Mouse (Mus musculus): ENCODE measurements around the gene Zbtb45. TPM values are rescaled to one million over a fixed set of nuclear protein-coding genes. Genes with fewer than 3 reads are reported as not detected.

The Zbtb45 gene
- polyA plus RNA-seq, 1 experiment from 2014 or later: 17.4 TPM

DNA sequence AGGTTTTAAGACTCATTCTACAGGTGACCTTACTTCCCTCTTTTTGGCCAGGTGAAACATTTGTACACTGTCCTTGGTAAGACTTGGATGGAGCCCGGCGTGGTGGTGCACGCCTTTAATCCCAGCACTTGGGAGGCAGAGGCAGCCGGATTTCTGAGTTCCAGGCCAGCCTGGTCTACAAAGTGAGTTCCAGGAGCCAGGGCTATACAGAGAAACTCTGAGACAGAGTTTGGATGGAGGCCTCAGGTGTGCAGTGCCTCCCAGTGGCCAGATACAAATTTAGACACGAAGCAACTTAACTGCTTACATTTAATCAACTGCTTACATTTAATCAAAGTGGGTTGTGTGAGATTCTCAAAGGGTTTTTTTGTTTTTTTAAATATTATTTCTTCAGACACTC lies 21.2 kb upstream of the Zbtb45 start:
- no peaks in the 10 kb centered on the region for H3K27me3 ChIP-seq (ENCODE audit: insufficient read depth, low read length)
- DNase-seq (ENCODE audit: low spot score): peak; percentile 58
- H3K9me3 ChIP-seq (replicated peaks; ENCODE audit: low read length): no peaks in the 10 kb centered on the region
- peaks cover 69% of the 10 kb centered on the region for H3K36me3 ChIP-seq (ENCODE audit: insufficient read depth, low read length)
- no peak overlapping the region for H3K9ac ChIP-seq (ENCODE audit: low read depth, low read length)
- TF ChIP-seq CTCF (IDR thresholded peaks at IDR 0.05; ENCODE audit: low read depth): peak; percentile 58; the same call in 1 of the 2 replicates
- WGBS: 77% methylated on average over 5 of the region's 5 CpGs
- H3K27ac ChIP-seq: no peak overlapping the region
- H3K4me2 ChIP-seq (ENCODE audit: low read length): no peak overlapping the region
- no peak for ATAC-seq (replicated peaks; ENCODE audit: low FRiP score, low read depth)
- peaks cover 13% of the 10 kb centered on the region for H3K4me1 ChIP-seq (replicated peaks; ENCODE audit: insufficient read depth, low read length)
- no peak overlapping the region for H3K4me3 ChIP-seq (replicated peaks; ENCODE audit: low read depth, low read length)

DNA sequence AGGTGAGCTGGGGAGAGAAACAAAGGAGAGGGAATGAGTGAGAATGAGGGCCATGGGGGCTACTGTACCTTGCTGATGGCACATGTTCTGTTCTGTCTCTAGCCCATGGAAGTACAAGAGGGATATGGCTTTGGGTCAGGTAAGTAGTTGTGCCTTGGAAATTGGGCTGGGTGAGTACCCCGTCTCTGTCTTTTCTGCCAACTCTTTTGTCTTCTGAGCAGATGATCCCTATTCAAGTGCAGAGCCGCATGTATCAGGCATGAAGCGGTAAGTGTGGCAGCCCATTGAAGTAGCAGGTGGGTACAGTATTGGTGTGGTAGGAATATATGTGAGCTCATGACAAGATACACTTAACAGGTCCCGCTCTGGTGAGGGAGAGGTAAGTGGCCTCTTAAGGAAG lies 19.2 kb upstream of the Zbtb45 start:
- H3K4me2 ChIP-seq (ENCODE audit: low read length): no peak overlapping the region
- DNase-seq (ENCODE audit: low spot score) (no peak), ATAC-seq (replicated peaks; ENCODE audit: low FRiP score, low read depth) (no peak)
- no peak overlapping the region for H3K9ac ChIP-seq (ENCODE audit: low read depth, low read length)
- H3K4me1 ChIP-seq (replicated peaks; ENCODE audit: insufficient read depth, low read length): peaks cover 17% of the 10 kb centered on the region
- 93% methylated on average over 4 of the region's 4 CpGs for WGBS
- peaks cover 60% of the 10 kb centered on the region for H3K36me3 ChIP-seq (ENCODE audit: insufficient read depth, low read length)
- H3K9me3 ChIP-seq (replicated peaks; ENCODE audit: low read length): no peaks in the 10 kb centered on the region
- H3K27ac ChIP-seq: no peak overlapping the region
- H3K4me3 ChIP-seq (replicated peaks; ENCODE audit: low read depth, low read length): no peak overlapping the region
- no peaks in the 10 kb centered on the region for H3K27me3 ChIP-seq (ENCODE audit: insufficient read depth, low read length)
- TF ChIP-seq CTCF (IDR thresholded peaks at IDR 0.05; ENCODE audit: low read depth): no peak

DNA sequence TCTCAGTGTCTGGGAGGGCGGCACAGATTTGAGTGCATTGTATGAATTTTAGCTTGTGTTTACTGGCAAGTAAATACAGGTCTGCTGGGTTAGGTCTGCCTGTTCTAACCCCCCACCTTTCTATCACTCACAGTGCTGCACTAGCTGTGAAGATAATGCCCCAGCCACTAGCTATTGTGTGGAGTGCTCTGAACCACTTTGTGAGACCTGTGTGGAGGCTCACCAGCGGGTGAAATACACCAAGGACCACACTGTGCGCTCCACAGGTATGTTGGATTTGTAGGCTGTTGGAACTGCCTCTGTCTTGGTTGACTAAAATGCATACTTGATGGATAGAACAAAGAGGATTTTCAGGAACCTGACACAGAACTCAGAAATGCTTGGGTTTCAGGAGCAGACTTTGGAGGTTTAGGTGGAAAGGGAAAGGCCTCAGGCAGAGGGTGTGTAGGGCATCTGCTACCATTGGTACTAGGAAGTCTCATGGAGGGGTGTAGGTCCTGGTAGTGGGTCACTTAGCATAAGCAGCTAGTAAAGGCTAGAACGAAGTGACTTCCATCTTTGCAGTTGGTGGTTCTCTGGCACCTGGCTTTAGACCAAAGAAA lies 15.8 kb upstream of the Zbtb45 start:
- Histone ChIP-seq H3K27ac (peak overlapping the region; percentile 99; the same call in 1 of the 2 replicates), H3K36me3 (ENCODE audit: insufficient read depth, low read length) (peaks cover 41% of the 10 kb centered on the region), H3K9ac (ENCODE audit: low read depth, low read length) (peak overlapping the region; percentile 94), H3K27me3 (ENCODE audit: insufficient read depth, low read length) (no peaks in the 10 kb centered on the region), H3K4me1 (replicated peaks; ENCODE audit: insufficient read depth, low read length) (peaks cover 12% of the 10 kb centered on the region; the same call in 1 of the 2 replicates), H3K9me3 (replicated peaks; ENCODE audit: low read length) (no peaks in the 10 kb centered on the region), H3K4me2 (ENCODE audit: low read length) (peak overlapping the region; percentile 90), H3K4me3 (replicated peaks; ENCODE audit: low read depth, low read length) (peak overlapping the region; percentile 91)
- ATAC-seq (replicated peaks; ENCODE audit: low FRiP score, low read depth): no peak
- no peak for TF ChIP-seq CTCF (IDR thresholded peaks at IDR 0.05; ENCODE audit: low read depth)
- WGBS: 26% methylated on average over 4 of the region's 4 CpGs
- no peak for DNase-seq (ENCODE audit: low spot score)

DNA sequence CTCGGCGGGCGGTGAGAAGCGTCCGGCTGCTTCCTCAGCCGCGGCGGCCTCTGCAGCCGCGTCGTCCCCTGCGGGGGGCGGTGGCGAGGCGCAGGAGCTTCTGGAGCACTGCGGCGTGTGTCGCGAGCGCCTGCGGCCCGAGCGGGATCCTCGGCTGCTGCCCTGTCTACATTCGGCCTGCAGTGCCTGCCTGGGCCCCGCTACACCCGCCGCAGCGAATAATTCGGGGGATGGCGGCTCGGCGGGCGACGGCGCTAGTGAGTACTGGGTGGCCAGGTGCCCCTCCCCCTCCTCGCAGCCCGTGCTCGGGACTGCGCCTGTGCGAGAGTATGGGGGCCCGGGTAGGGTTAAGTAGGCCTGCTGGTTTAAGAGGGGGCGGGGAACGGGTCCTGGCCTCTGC lies 15.0 kb upstream of the Zbtb45 start:
- Histone ChIP-seq H3K9me3 (replicated peaks; ENCODE audit: low read length) (no peaks in the 10 kb centered on the region), H3K36me3 (ENCODE audit: insufficient read depth, low read length) (peaks cover 32% of the 10 kb centered on the region), H3K4me1 (replicated peaks; ENCODE audit: insufficient read depth, low read length) (peaks cover 12% of the 10 kb centered on the region; the same call in 1 of the 2 replicates), H3K4me3 (replicated peaks; ENCODE audit: low read depth, low read length) (peak overlapping the region; percentile 91), H3K4me2 (ENCODE audit: low read length) (peak overlapping the region; percentile 90), H3K27ac (peak overlapping the region; percentile 99), H3K27me3 (ENCODE audit: insufficient read depth, low read length) (no peaks in the 10 kb centered on the region), H3K9ac (ENCODE audit: low read depth, low read length) (peak overlapping the region; percentile 94)
- DNase-seq (ENCODE audit: low spot score): peak; percentile 82
- WGBS: 1% methylated on average over 30 of the region's 44 CpGs
- TF ChIP-seq CTCF (IDR thresholded peaks at IDR 0.05; ENCODE audit: low read depth): no peak
- peak; percentile 45 for ATAC-seq (replicated peaks; ENCODE audit: low FRiP score, low read depth)

DNA sequence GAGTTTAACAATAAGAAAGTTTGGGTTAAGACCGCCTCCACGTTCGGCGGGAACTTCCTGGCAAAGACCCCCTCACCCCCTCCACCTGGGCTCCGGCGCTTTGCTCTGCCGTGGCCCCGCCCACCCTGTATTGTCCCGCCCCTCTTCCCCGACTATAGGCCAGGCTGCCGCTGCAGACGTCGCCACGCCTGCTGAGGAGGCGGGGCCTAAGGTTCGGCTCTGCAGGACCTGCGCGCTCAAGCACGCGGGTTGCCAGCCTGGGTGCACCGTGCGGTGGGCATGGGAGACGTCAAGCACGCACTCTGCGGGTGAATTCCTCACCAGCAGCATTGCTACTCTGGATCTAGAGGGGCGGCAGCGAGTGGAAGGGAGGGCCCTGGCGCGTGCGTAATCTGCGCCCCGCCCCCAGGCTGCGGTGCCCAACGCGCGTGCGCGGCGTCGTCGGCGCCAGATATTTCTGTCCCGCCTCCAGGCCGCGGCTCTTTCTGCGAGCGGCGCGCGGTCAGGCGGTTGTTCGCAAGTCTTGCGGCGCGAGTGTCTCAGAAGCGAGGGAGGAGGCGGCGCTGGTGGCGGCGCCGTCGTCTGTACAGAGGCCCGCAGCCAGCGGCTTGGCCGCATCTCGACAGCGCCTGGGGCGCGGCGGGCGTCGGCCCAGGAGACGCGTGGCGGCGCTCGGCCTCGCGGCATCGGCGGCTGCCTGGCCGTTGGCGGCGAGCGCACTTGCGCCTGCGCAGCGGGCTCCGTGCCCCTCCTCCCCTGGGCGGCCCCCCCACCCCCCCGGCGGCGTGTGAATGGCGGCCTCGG lies 14.3 kb upstream of the Zbtb45 start:
- Histone ChIP-seq H3K4me3 (replicated peaks; ENCODE audit: low read depth, low read length) (peak overlapping the region; percentile 91), H3K27me3 (ENCODE audit: insufficient read depth, low read length) (no peaks in the 10 kb centered on the region)

DNA sequence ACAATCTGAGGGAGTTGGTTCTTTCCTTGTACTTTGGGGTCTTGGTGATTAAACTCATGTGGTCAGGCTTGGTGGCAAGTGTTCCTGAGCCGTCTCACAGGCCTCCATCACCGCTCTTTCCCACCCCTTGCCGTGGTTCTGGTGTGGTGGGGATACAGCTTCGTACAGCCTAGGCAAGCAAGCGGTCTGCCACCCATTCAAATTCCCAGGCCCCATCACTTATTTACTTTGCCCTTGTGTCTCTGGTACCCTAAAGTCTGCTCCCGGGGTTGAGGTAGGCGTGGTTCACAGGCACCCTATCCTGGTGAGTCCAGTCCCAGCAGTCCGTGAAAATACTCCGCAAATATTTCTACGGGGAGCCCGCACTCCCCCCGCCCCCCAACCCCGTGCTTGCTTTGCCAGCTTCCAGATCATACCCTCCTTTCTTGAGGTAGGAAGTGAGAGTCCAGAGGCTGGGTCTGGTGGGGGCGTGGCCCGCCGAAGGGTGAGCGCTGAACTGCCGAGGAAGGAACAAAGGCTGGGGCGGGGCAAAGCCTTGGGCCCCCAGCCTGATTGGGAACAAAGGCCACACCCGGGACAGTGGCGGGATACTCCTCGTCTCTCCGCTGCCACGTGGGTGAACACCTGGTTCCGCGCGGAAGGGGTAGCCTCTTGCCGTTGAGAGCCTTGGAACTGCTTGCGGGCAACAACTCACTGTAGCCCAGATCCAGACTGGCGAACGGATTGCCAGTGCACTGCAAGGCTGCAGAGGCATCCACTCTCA lies 13.1 kb upstream of the Zbtb45 start:
- H3K27me3 ChIP-seq (ENCODE audit: insufficient read depth, low read length): no peaks in the 10 kb centered on the region
- H3K27ac ChIP-seq: peak overlapping the region; percentile 99
- no peak for TF ChIP-seq CTCF (IDR thresholded peaks at IDR 0.05; ENCODE audit: low read depth)
- peak overlapping the region; percentile 91 for H3K4me3 ChIP-seq (replicated peaks; ENCODE audit: low read depth, low read length)
- no peaks in the 10 kb centered on the region for H3K9me3 ChIP-seq (replicated peaks; ENCODE audit: low read length)
- DNase-seq (ENCODE audit: low spot score) (peak; percentile 91), ATAC-seq (replicated peaks; ENCODE audit: low FRiP score, low read depth) (peak; percentile 65)
- peak overlapping the region; percentile 90 for H3K4me2 ChIP-seq (ENCODE audit: low read length)
- H3K36me3 ChIP-seq (ENCODE audit: insufficient read depth, low read length): peaks cover 14% of the 10 kb centered on the region
- WGBS: 4% methylated on average over 31 of the region's 31 CpGs
- H3K9ac ChIP-seq (ENCODE audit: low read depth, low read length): peak overlapping the region; percentile 94
- peaks cover 12% of the 10 kb centered on the region; the same call in 1 of the 2 replicates for H3K4me1 ChIP-seq (replicated peaks; ENCODE audit: insufficient read depth, low read length)

More for the DNA sequence above, 14.3 kb upstream of the Zbtb45 start:
- Histone ChIP-seq H3K4me2 (ENCODE audit: low read length) (peak overlapping the region; percentile 90), H3K27ac (peak overlapping the region; percentile 99), H3K36me3 (ENCODE audit: insufficient read depth, low read length) (peaks cover 26% of the 10 kb centered on the region), H3K9me3 (replicated peaks; ENCODE audit: low read length) (no peaks in the 10 kb centered on the region), H3K4me1 (replicated peaks; ENCODE audit: insufficient read depth, low read length) (peaks cover 12% of the 10 kb centered on the region; the same call in 1 of the 2 replicates), H3K9ac (ENCODE audit: low read depth, low read length) (peak overlapping the region; percentile 94)
- TF ChIP-seq CTCF (IDR thresholded peaks at IDR 0.05; ENCODE audit: low read depth): no peak
- WGBS: under 1% methylated on average over 70 of the region's 95 CpGs
- DNase-seq (ENCODE audit: low spot score): peak; percentile 95
- ATAC-seq (replicated peaks; ENCODE audit: low FRiP score, low read depth): peak; percentile 82

Measured in kidney, postnatal 0 days (tissue).